Mouse (Mus musculus): ENCODE measurements around the gene Gm4353. TPM values are rescaled to one million over a fixed set of nuclear protein-coding genes. Genes with fewer than 3 reads are reported as not detected.

Gm4353 gene
- polyA plus RNA-seq, 1 experiment, result 1.1 TPM

- no peak within 1 kb of the TSS for H3K27ac ChIP-seq (ENCODE audit: control insufficient read depth, insufficient read depth, low read length)
- peaks cover 25% of the 10 kb centered on the region for H3K27me3 ChIP-seq (ENCODE audit: control insufficient read depth, insufficient read depth, low read length)
- 11% methylated on average over 11 of the region's 11 CpGs for WGBS
- no peaks in the 10 kb centered on the region for H3K36me3 ChIP-seq (ENCODE audit: control insufficient read depth, insufficient read depth, low read length)
- H3K4me3 ChIP-seq (ENCODE audit: control insufficient read depth, insufficient read depth, low read length), result no peak within 1 kb of the TSS
- TF ChIP-seq CTCF (IDR thresholded peaks at IDR 0.05; ENCODE audit: borderline replicate concordance, control insufficient read depth, extremely low read depth, insufficient read depth, low read length, poor library complexity) (no peak), POLR2A (IDR thresholded peaks at IDR 0.05; ENCODE audit: control insufficient read depth, extremely low read depth, insufficient read depth, low read length, poor library complexity) (no peak)
- peaks cover 6% of the 10 kb centered on the region for H3K4me1 ChIP-seq (replicated peaks; ENCODE audit: control insufficient read depth, insufficient read depth, low read length)
- DNase-seq, result no peak
Measured at GRCm38 (mm10) chr7:116038511-116038910, 45.9 kb downstream of the Gm4353 start, which contains the start of gene Sox6. Gene Sox6, minus strand, starts transcription at chr7:116038796.

GRCm38 (mm10) chr7:116038024-116038423, 46.4 kb downstream of the Gm4353 start:
- H3K27ac ChIP-seq (ENCODE audit: control insufficient read depth, insufficient read depth, low read length), result no peak overlapping the region
- DNase-seq, result no peak
- no peak overlapping the region for H3K4me3 ChIP-seq (ENCODE audit: control insufficient read depth, insufficient read depth, low read length)
- WGBS, result 7% methylated on average over 13 of the region's 13 CpGs
- H3K4me1 ChIP-seq (replicated peaks; ENCODE audit: control insufficient read depth, insufficient read depth, low read length), result peaks cover 6% of the 10 kb centered on the region
- H3K36me3 ChIP-seq (ENCODE audit: control insufficient read depth, insufficient read depth, low read length), result no peaks in the 10 kb centered on the region
- H3K27me3 ChIP-seq (ENCODE audit: control insufficient read depth, insufficient read depth, low read length), result peaks cover 26% of the 10 kb centered on the region
- TF ChIP-seq CTCF (IDR thresholded peaks at IDR 0.05; ENCODE audit: borderline replicate concordance, control insufficient read depth, extremely low read depth, insufficient read depth, low read length, poor library complexity) (no peak), POLR2A (IDR thresholded peaks at IDR 0.05; ENCODE audit: control insufficient read depth, extremely low read depth, insufficient read depth, low read length, poor library complexity) (no peak)

- no peak overlapping the region for H3K4me3 ChIP-seq (ENCODE audit: control insufficient read depth, insufficient read depth, low read length)
Measured at GRCm38 (mm10) chr7:116036591-116037555, 47.6 kb downstream of the Gm4353 start.

GRCm38 (mm10) chr7:116035504-116035903, 48.9 kb downstream of the Gm4353 start:
- no peak for DNase-seq
- Histone ChIP-seq H3K36me3 (ENCODE audit: control insufficient read depth, insufficient read depth, low read length) (no peaks in the 10 kb centered on the region), H3K4me3 (ENCODE audit: control insufficient read depth, insufficient read depth, low read length) (no peak overlapping the region), H3K27me3 (ENCODE audit: control insufficient read depth, insufficient read depth, low read length) (peaks cover 41% of the 10 kb centered on the region), H3K27ac (ENCODE audit: control insufficient read depth, insufficient read depth, low read length) (no peak overlapping the region), H3K4me1 (replicated peaks; ENCODE audit: control insufficient read depth, insufficient read depth, low read length) (peaks cover 9% of the 10 kb centered on the region)
- TF ChIP-seq POLR2A (IDR thresholded peaks at IDR 0.05; ENCODE audit: control insufficient read depth, extremely low read depth, insufficient read depth, low read length, poor library complexity), result no peak
- no peak for TF ChIP-seq CTCF (IDR thresholded peaks at IDR 0.05; ENCODE audit: borderline replicate concordance, control insufficient read depth, extremely low read depth, insufficient read depth, low read length, poor library complexity)
- 81% methylated on average over 4 of the region's 4 CpGs for WGBS

More at GRCm38 (mm10) chr7:116036591-116037555, 47.6 kb downstream of the Gm4353 start:
- Histone ChIP-seq H3K36me3 (ENCODE audit: control insufficient read depth, insufficient read depth, low read length) (no peaks in the 10 kb centered on the region), H3K4me1 (replicated peaks; ENCODE audit: control insufficient read depth, insufficient read depth, low read length) (peaks cover 9% of the 10 kb centered on the region), H3K27ac (ENCODE audit: control insufficient read depth, insufficient read depth, low read length) (no peak overlapping the region), H3K27me3 (ENCODE audit: control insufficient read depth, insufficient read depth, low read length) (peaks cover 34% of the 10 kb centered on the region)
- TF ChIP-seq CTCF (IDR thresholded peaks at IDR 0.05; ENCODE audit: borderline replicate concordance, control insufficient read depth, extremely low read depth, insufficient read depth, low read length, poor library complexity), result no peak
- TF ChIP-seq POLR2A (IDR thresholded peaks at IDR 0.05; ENCODE audit: control insufficient read depth, extremely low read depth, insufficient read depth, low read length, poor library complexity), result no peak
- no peak for DNase-seq
- 63% methylated on average over 18 of the region's 18 CpGs for WGBS

GRCm38 (mm10) chr7:116034282-116034758, 50.1 kb downstream of the Gm4353 start:
- DNase-seq, result no peak
- TF ChIP-seq CTCF (IDR thresholded peaks at IDR 0.05; ENCODE audit: borderline replicate concordance, control insufficient read depth, extremely low read depth, insufficient read depth, low read length, poor library complexity), result no peak
- TF ChIP-seq POLR2A (IDR thresholded peaks at IDR 0.05; ENCODE audit: control insufficient read depth, extremely low read depth, insufficient read depth, low read length, poor library complexity), result no peak
- 3% methylated on average over 25 of the region's 25 CpGs for WGBS
- H3K4me1 ChIP-seq (replicated peaks; ENCODE audit: control insufficient read depth, insufficient read depth, low read length), result peaks cover 5% of the 10 kb centered on the region
- H3K27me3 ChIP-seq (ENCODE audit: control insufficient read depth, insufficient read depth, low read length), result peaks cover 41% of the 10 kb centered on the region
- no peak overlapping the region for H3K27ac ChIP-seq (ENCODE audit: control insufficient read depth, insufficient read depth, low read length)
- H3K4me3 ChIP-seq (ENCODE audit: control insufficient read depth, insufficient read depth, low read length), result no peak overlapping the region
- no peaks in the 10 kb centered on the region for H3K36me3 ChIP-seq (ENCODE audit: control insufficient read depth, insufficient read depth, low read length)

GRCm38 (mm10) chr7:116033371-116034241, 50.8 kb downstream of the Gm4353 start:
- peak overlapping the region; percentile 7; the same call in 1 of the 2 replicates for H3K4me3 ChIP-seq (ENCODE audit: control insufficient read depth, insufficient read depth, low read length)
- peaks cover 5% of the 10 kb centered on the region for H3K4me1 ChIP-seq (replicated peaks; ENCODE audit: control insufficient read depth, insufficient read depth, low read length)
- DNase-seq, result peak; percentile 16
- H3K36me3 ChIP-seq (ENCODE audit: control insufficient read depth, insufficient read depth, low read length), result no peaks in the 10 kb centered on the region
- no peak for TF ChIP-seq CTCF (IDR thresholded peaks at IDR 0.05; ENCODE audit: borderline replicate concordance, control insufficient read depth, extremely low read depth, insufficient read depth, low read length, poor library complexity)
- no peak for TF ChIP-seq POLR2A (IDR thresholded peaks at IDR 0.05; ENCODE audit: control insufficient read depth, extremely low read depth, insufficient read depth, low read length, poor library complexity)
- 2% methylated on average over 54 of the region's 54 CpGs for WGBS
- peaks cover 41% of the 10 kb centered on the region for H3K27me3 ChIP-seq (ENCODE audit: control insufficient read depth, insufficient read depth, low read length)
- no peak overlapping the region for H3K27ac ChIP-seq (ENCODE audit: control insufficient read depth, insufficient read depth, low read length)

Other genes starting within 250 kb of the Gm4353 start
- gene Sox6, start 45.8 kb downstream of the Gm4353 start, polyA plus RNA-seq (2012; rRNA removed), result 1.1 and 2.1 TPM in 2 replicates
- 58.5 and 61.4 TPM in 2 replicates for gene 1110004F10Rik, start 45.2 kb downstream of the Gm4353 start, polyA plus RNA-seq (2012; rRNA removed)
- 24.4 and 26.9 TPM in 2 replicates for gene Plekha7, start 223.7 kb upstream of the Gm4353 start, polyA plus RNA-seq (2012; rRNA removed)
- 160 and 185 TPM in 2 replicates for gene Rps13, start 249.6 kb upstream of the Gm4353 start, polyA plus RNA-seq (2012; rRNA removed)

All from thymus, adult 2 months (tissue).